Mouse (Mus musculus): Measurements from ENCODE around the gene Art4. TPM values are rescaled to one million over a fixed set of nuclear protein-coding genes. Genes with fewer than 3 reads are reported as not detected.

Art4 gene
- polyA plus RNA-seq, 1 experiment from 2014 or later = 28.1 TPM

- peak; percentile 61 for ATAC-seq (ENCODE audit: low read depth)
- Histone ChIP-seq H3K4me2 (ENCODE audit: low read depth, low read length) (peak overlapping the region; percentile 74), H3K36me3 (ENCODE audit: control insufficient read depth, insufficient read depth) (peaks cover 13% of the 10 kb centered on the region), H3K9me3 (replicated peaks; ENCODE audit: control insufficient read depth, low read length) (no peaks in the 10 kb centered on the region), H3K27me3 (ENCODE audit: control insufficient read depth, insufficient read depth, low read depth, low read length) (no peaks in the 10 kb centered on the region), H3K27ac (ENCODE audit: low read length) (peak overlapping the region; percentile 100), H3K4me1 (ENCODE audit: control insufficient read depth, low read depth, low read length) (peaks cover 41% of the 10 kb centered on the region), H3K4me3 (ENCODE audit: low read depth, low read length) (peak overlapping the region; percentile 83), H3K9ac (ENCODE audit: low read depth, low read length) (peak overlapping the region; percentile 92)
- WGBS (ENCODE audit: insufficient replicate concordance) = 4% methylated on average over 11 of the region's 11 CpGs
These were observed 334 bp upstream of the Art4 start for GRCm38 (mm10) chr6:136857873-136858260.

DNA sequence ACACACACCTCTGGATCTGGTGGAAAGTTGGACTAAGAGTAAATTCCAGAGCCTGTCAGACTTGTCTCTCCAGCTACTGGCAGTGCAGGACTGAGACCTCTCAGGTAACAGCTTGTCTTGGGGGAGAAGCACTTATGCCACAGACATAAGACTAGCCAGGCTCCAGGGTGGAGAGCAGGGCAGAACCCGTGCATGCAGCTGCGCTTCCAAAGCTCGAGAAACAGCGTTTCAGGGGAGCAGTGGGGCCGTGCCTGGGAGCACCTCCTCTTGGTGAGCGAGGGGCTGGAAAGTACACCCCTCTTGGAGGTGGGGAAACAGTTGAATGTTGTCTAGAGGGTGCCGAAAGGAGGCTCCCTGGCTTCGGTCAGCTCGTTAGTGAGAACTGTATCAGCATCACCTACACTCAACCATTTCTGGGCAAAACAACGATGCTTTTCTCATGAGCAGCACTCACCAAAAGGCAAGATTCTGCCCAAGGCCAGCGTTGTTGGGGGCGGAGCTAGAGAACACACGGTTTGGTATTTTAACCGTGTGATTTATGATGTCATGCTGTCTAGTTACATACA, 1.4 kb downstream of the Art4 start:
- Histone ChIP-seq H3K9ac (ENCODE audit: low read depth, low read length) (peak overlapping the region; percentile 92), H3K27me3 (ENCODE audit: control insufficient read depth, insufficient read depth, low read depth, low read length) (no peaks in the 10 kb centered on the region), H3K4me1 (ENCODE audit: control insufficient read depth, low read depth, low read length) (peaks cover 48% of the 10 kb centered on the region), H3K4me3 (ENCODE audit: low read depth, low read length) (peak overlapping the region; percentile 83), H3K27ac (ENCODE audit: low read length) (peak overlapping the region; percentile 95), H3K9me3 (replicated peaks; ENCODE audit: control insufficient read depth, low read length) (no peaks in the 10 kb centered on the region), H3K4me2 (ENCODE audit: low read depth, low read length) (peak overlapping the region; percentile 74), H3K36me3 (ENCODE audit: control insufficient read depth, insufficient read depth) (peaks cover 25% of the 10 kb centered on the region)
- ATAC-seq (ENCODE audit: low read depth) = peak; percentile 28
- WGBS (ENCODE audit: insufficient replicate concordance) = 17% methylated on average over 14 of the region's 14 CpGs

DNA sequence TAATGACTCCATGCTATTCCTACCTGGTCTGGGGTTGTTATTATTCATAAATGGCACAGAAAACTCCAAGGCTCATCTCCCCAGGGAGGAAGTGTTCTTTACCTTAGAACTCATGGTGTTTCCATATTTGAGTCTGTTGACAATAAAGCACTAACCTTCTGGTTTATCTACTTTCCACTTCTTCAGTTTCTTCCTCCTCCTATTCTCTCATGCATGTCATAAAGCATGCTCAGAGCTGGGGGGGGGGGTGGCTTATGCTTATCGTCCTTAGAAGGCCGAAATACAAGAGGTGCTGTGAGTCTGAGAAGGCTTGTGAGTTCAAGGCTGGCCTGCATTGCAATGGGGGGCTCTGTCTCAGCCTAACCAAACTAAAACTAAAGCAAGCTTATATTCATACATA, 2.4 kb downstream of the Art4 start:
- WGBS (ENCODE audit: insufficient replicate concordance) = 20% methylated on average over 2 of the region's 2 CpGs
- H3K27me3 ChIP-seq (ENCODE audit: control insufficient read depth, insufficient read depth, low read depth, low read length) = no peaks in the 10 kb centered on the region
- H3K4me3 ChIP-seq (ENCODE audit: low read depth, low read length) = peak overlapping the region; percentile 83
- ATAC-seq (ENCODE audit: low read depth) = no peak
- peaks cover 30% of the 10 kb centered on the region for H3K36me3 ChIP-seq (ENCODE audit: control insufficient read depth, insufficient read depth)
- H3K9me3 ChIP-seq (replicated peaks; ENCODE audit: control insufficient read depth, low read length) = no peaks in the 10 kb centered on the region
- peak overlapping the region; percentile 92 for H3K9ac ChIP-seq (ENCODE audit: low read depth, low read length)
- H3K4me2 ChIP-seq (ENCODE audit: low read depth, low read length) = peak overlapping the region; percentile 74
- H3K4me1 ChIP-seq (ENCODE audit: control insufficient read depth, low read depth, low read length) = peaks cover 47% of the 10 kb centered on the region
- H3K27ac ChIP-seq (ENCODE audit: low read length) = peak overlapping the region; percentile 95

- ATAC-seq (ENCODE audit: low read depth) = no peak
- H3K27me3 ChIP-seq (ENCODE audit: control insufficient read depth, insufficient read depth, low read depth, low read length) = no peaks in the 10 kb centered on the region
- H3K4me2 ChIP-seq (ENCODE audit: low read depth, low read length) = peak overlapping the region; percentile 74
- 31% methylated on average over 11 of the region's 11 CpGs for WGBS (ENCODE audit: insufficient replicate concordance)
- H3K4me1 ChIP-seq (ENCODE audit: control insufficient read depth, low read depth, low read length) = peaks cover 48% of the 10 kb centered on the region
- H3K9me3 ChIP-seq (replicated peaks; ENCODE audit: control insufficient read depth, low read length) = no peaks in the 10 kb centered on the region
- H3K9ac ChIP-seq (ENCODE audit: low read depth, low read length) = peak overlapping the region; percentile 92
- peak overlapping the region; percentile 83 for H3K4me3 ChIP-seq (ENCODE audit: low read depth, low read length)
- H3K36me3 ChIP-seq (ENCODE audit: control insufficient read depth, insufficient read depth) = peaks cover 32% of the 10 kb centered on the region
- H3K27ac ChIP-seq (ENCODE audit: low read length) = peak overlapping the region; percentile 95
These were observed 3.2 kb downstream of the Art4 start for GRCm38 (mm10) chr6:136854361-136854781.

GRCm38 (mm10) chr6:136852762-136853161, 4.8 kb downstream of the Art4 start:
- H3K9ac ChIP-seq (ENCODE audit: low read depth, low read length) = 0 out of 2 replicates have a peak overlapping the region, but pooled peaks have one; percentile 2
- peak overlapping the region; percentile 83; the same call in 1 of the 2 replicates for H3K4me3 ChIP-seq (ENCODE audit: low read depth, low read length)
- ATAC-seq (ENCODE audit: low read depth) = no peak
- H3K4me2 ChIP-seq (ENCODE audit: low read depth, low read length) = peak overlapping the region; percentile 74; the same call in 1 of the 2 replicates
- peaks cover 52% of the 10 kb centered on the region for H3K4me1 ChIP-seq (ENCODE audit: control insufficient read depth, low read depth, low read length)
- peak overlapping the region; percentile 48 for H3K27ac ChIP-seq (ENCODE audit: low read length)
- peaks cover 42% of the 10 kb centered on the region for H3K36me3 ChIP-seq (ENCODE audit: control insufficient read depth, insufficient read depth)
- 41% methylated on average over 3 of the region's 3 CpGs for WGBS (ENCODE audit: insufficient replicate concordance)
- no peaks in the 10 kb centered on the region for H3K27me3 ChIP-seq (ENCODE audit: control insufficient read depth, insufficient read depth, low read depth, low read length)
- no peaks in the 10 kb centered on the region for H3K9me3 ChIP-seq (replicated peaks; ENCODE audit: control insufficient read depth, low read length)

GRCm38 (mm10) chr6:136852348-136852747, 5.2 kb downstream of the Art4 start:
- Histone ChIP-seq H3K9me3 (replicated peaks; ENCODE audit: control insufficient read depth, low read length) (no peaks in the 10 kb centered on the region), H3K36me3 (ENCODE audit: control insufficient read depth, insufficient read depth) (peaks cover 46% of the 10 kb centered on the region), H3K9ac (ENCODE audit: low read depth, low read length) (no peak overlapping the region), H3K27me3 (ENCODE audit: control insufficient read depth, insufficient read depth, low read depth, low read length) (no peaks in the 10 kb centered on the region), H3K4me2 (ENCODE audit: low read depth, low read length) (peak overlapping the region; percentile 74), H3K4me1 (ENCODE audit: control insufficient read depth, low read depth, low read length) (peaks cover 54% of the 10 kb centered on the region), H3K27ac (ENCODE audit: low read length) (peak overlapping the region; percentile 48), H3K4me3 (ENCODE audit: low read depth, low read length) (peak overlapping the region; percentile 83; the same call in 1 of the 2 replicates)
- ATAC-seq (ENCODE audit: low read depth) = no peak
- WGBS (ENCODE audit: insufficient replicate concordance) = 81% methylated on average over 4 of the region's 4 CpGs

DNA sequence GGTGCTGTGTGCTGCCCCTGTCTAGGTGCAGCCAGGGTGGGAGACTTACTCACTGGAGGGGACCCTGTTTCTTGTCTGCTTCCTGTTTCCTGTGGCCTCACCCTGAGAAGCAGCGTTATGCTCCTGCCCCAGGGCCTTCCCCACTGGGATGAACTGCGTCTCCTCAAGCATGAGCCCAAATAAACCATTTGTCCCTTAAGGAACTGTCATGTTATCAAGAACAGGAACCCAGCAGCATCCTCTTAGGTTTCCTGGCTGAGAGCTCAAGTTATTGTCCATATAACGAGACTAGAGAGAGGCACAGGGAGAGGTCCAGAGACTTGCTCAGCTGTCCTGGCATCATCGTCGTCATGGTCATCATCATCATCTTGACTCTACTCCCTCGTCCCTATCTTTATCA, 7.3 kb downstream of the Art4 start:
- ATAC-seq (ENCODE audit: low read depth) = no peak

DNA sequence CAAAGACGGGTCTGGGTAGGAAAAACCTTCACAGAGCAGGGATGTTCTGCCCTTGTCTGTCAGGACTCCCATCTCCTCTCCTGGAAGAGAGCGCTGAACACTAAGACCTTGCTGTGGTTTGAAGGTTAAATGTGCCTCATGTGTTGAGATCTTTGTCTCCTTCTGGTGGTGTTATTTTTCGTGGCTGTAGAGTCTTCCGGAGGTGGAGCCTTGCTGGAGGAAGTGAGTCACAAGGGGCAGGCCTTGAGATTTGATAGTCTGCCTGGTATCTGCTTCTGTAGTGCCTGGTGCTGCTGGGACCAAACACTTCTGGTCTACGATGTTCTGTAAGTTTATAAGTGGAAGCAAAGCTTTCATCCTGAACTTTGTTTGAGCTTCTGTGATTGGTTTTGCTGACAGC, 8.6 kb downstream of the Art4 start:
- Histone ChIP-seq H3K4me2 (ENCODE audit: low read depth, low read length) (peak overlapping the region; percentile 18), H3K27ac (ENCODE audit: low read length) (peak overlapping the region; percentile 76), H3K27me3 (ENCODE audit: control insufficient read depth, insufficient read depth, low read depth, low read length) (no peaks in the 10 kb centered on the region), H3K9ac (ENCODE audit: low read depth, low read length) (no peak overlapping the region), H3K4me1 (ENCODE audit: control insufficient read depth, low read depth, low read length) (peaks cover 44% of the 10 kb centered on the region), H3K9me3 (replicated peaks; ENCODE audit: control insufficient read depth, low read length) (no peaks in the 10 kb centered on the region), H3K4me3 (ENCODE audit: low read depth, low read length) (peak overlapping the region; percentile 11), H3K36me3 (ENCODE audit: control insufficient read depth, insufficient read depth) (peaks cover 50% of the 10 kb centered on the region)
- WGBS (ENCODE audit: insufficient replicate concordance) = 76% methylated on average over 5 of the region's 5 CpGs
- no peak for ATAC-seq (ENCODE audit: low read depth)

More for the DNA sequence above, 7.3 kb downstream of the Art4 start:
- H3K4me3 ChIP-seq (ENCODE audit: low read depth, low read length) = no peak overlapping the region
- H3K27me3 ChIP-seq (ENCODE audit: control insufficient read depth, insufficient read depth, low read depth, low read length) = no peaks in the 10 kb centered on the region
- no peaks in the 10 kb centered on the region for H3K9me3 ChIP-seq (replicated peaks; ENCODE audit: control insufficient read depth, low read length)
- 61% methylated on average over 6 of the region's 6 CpGs for WGBS (ENCODE audit: insufficient replicate concordance)
- H3K36me3 ChIP-seq (ENCODE audit: control insufficient read depth, insufficient read depth) = peaks cover 56% of the 10 kb centered on the region
- 0 out of 2 replicates have a peak overlapping the region, but pooled peaks have one; percentile 32 for H3K27ac ChIP-seq (ENCODE audit: low read length)
- H3K4me1 ChIP-seq (ENCODE audit: control insufficient read depth, low read depth, low read length) = peaks cover 54% of the 10 kb centered on the region
- no peak overlapping the region for H3K9ac ChIP-seq (ENCODE audit: low read depth, low read length)
- no peak overlapping the region for H3K4me2 ChIP-seq (ENCODE audit: low read depth, low read length)

- peak; percentile 62 for ATAC-seq (ENCODE audit: low read depth)
These were observed 9.1 kb downstream of the Art4 start for GRCm38 (mm10) chr6:136848399-136848798.

More at GRCm38 (mm10) chr6:136848399-136848798, 9.1 kb downstream of the Art4 start:
- H3K4me2 ChIP-seq (ENCODE audit: low read depth, low read length) = peak overlapping the region; percentile 18
- peaks cover 45% of the 10 kb centered on the region for H3K36me3 ChIP-seq (ENCODE audit: control insufficient read depth, insufficient read depth)
- 0 out of 2 replicates have a peak overlapping the region, but pooled peaks have one; percentile 4 for H3K9ac ChIP-seq (ENCODE audit: low read depth, low read length)
- 30% methylated on average over 8 of the region's 8 CpGs for WGBS (ENCODE audit: insufficient replicate concordance)
- H3K9me3 ChIP-seq (replicated peaks; ENCODE audit: control insufficient read depth, low read length) = no peaks in the 10 kb centered on the region
- H3K4me1 ChIP-seq (ENCODE audit: control insufficient read depth, low read depth, low read length) = peaks cover 40% of the 10 kb centered on the region
- H3K27me3 ChIP-seq (ENCODE audit: control insufficient read depth, insufficient read depth, low read depth, low read length) = no peaks in the 10 kb centered on the region
- H3K27ac ChIP-seq (ENCODE audit: low read length) = peak overlapping the region; percentile 76
- peak overlapping the region; percentile 11 for H3K4me3 ChIP-seq (ENCODE audit: low read depth, low read length)

Data from liver, embryonic 16.5 days (tissue).